Mouse (Mus musculus) heart, postnatal 36 days (tissue): ENCODE measurements around the gene 4930518I15Rik. TPM values are rescaled to one million over a fixed set of nuclear protein-coding genes. Genes with fewer than 3 reads are reported as not detected.
"Not testable (repeated sequence)": the region's sequence is repeated elsewhere in the genome, so short reads cannot be mapped to it uniquely, and the experiment has no call there.

ENCODE experiments used
- DNase-seq, 2 experiments: peaks; one replicate each; pipeline ENCODE4 v3.0.0; 2021 to 2022
- intact Hi-C: fragments of 180-260 bp; cut with DNase I; formaldehyde crosslinking; loops from one replicate; pipeline ENCODE4 v1.15.1; 2025
- total RNA-seq, 2 experiments: library from RNA; stranded (reverse); gene quantifications; 2 replicates each; pipeline ENCODE4 v1.2.3; 2021

Gene 4930518I15Rik
- total RNA-seq, 2 experiments from 2014 or later = 0.65 to 1.1 TPM

- intact Hi-C loops = no loop called here
- no peak for DNase-seq
Measured at GRCm38 (mm10) chr2:156848526-156849182, 9.1 kb downstream of the 4930518I15Rik start.

- intact Hi-C loops = no loop called here
- no peak for DNase-seq
Measured at GRCm38 (mm10) chr2:156847653-156848052, 10.1 kb downstream of the 4930518I15Rik start.

- intact Hi-C loops = no loop called here
- no peak for DNase-seq
Measured at GRCm38 (mm10) chr2:156844715-156845114, 13.0 kb downstream of the 4930518I15Rik start.

- no peak for DNase-seq
- intact Hi-C loops = no loop called here
Measured at GRCm38 (mm10) chr2:156843331-156843730, 14.4 kb downstream of the 4930518I15Rik start.

- intact Hi-C loops = no loop called here
- no peak for DNase-seq
Measured at GRCm38 (mm10) chr2:156842711-156843110, 15.0 kb downstream of the 4930518I15Rik start.

GRCm38 (mm10) chr2:156841841-156842706 lies 15.7 kb downstream of the 4930518I15Rik start:
- intact Hi-C loops = no loop called here
- peak; percentile 33 to 37 for DNase-seq

GRCm38 (mm10) chr2:156841028-156841840 lies 16.5 kb downstream of the 4930518I15Rik start:
- intact Hi-C loops = no loop called here
- peak in 1 of 2 experiments; percentile 43 for DNase-seq

GRCm38 (mm10) chr2:156840301-156841027 lies 17.3 kb downstream of the 4930518I15Rik start:
- DNase-seq = peak; percentile 23 to 41
- intact Hi-C loops = no loop called here

- intact Hi-C loops = no loop called here
Measured at GRCm38 (mm10) chr2:156839319-156840191, 18.2 kb downstream of the 4930518I15Rik start, which contains the start of gene Tgif2. TSS of gene Tgif2 (plus strand) at chr2:156840007.

GRCm38 (mm10) chr2:156838839-156839238 lies 18.9 kb downstream of the 4930518I15Rik start:
- intact Hi-C loops = no loop called here
- DNase-seq = no peak

More at GRCm38 (mm10) chr2:156839319-156840191, 18.2 kb downstream of the 4930518I15Rik start, which contains the start of gene Tgif2:
- peak; percentile 41 to 53 for DNase-seq

- intact Hi-C loops = no loop called here
- DNase-seq = no peak
Measured at GRCm38 (mm10) chr2:156834336-156834735, 23.4 kb downstream of the 4930518I15Rik start.

- DNase-seq, intact Hi-C loops: not testable (repeated sequence)
Measured at GRCm38 (mm10) chr2:156825128-156825527, 32.6 kb downstream of the 4930518I15Rik start.

- DNase-seq = no peak
- intact Hi-C loops = no loop called here
Measured at GRCm38 (mm10) chr2:156816116-156816515, 41.6 kb downstream of the 4930518I15Rik start.

GRCm38 (mm10) chr2:156815412-156815811 lies 42.3 kb downstream of the 4930518I15Rik start:
- no peak for DNase-seq
- intact Hi-C loops = no loop called here

GRCm38 (mm10) chr2:156814893-156815292 lies 42.9 kb downstream of the 4930518I15Rik start:
- intact Hi-C loops = loop anchor here (5.0 kb wide), 1 partner anchor 277 kb away; no protein-coding TSS in a partner anchor
- DNase-seq = no peak

GRCm38 (mm10) chr2:156814344-156814801 lies 43.4 kb downstream of the 4930518I15Rik start:
- intact Hi-C loops = loop anchor here (5.0 kb wide), 1 partner anchor 278 kb away; no protein-coding TSS in a partner anchor
- DNase-seq = no peak

GRCm38 (mm10) chr2:156811556-156811955 lies 46.2 kb downstream of the 4930518I15Rik start:
- intact Hi-C loops = loop anchor here (5.0 kb wide), 1 partner anchor 281 kb away; no protein-coding TSS in a partner anchor
- no peak for DNase-seq

GRCm38 (mm10) chr2:156810716-156811115 lies 47.0 kb downstream of the 4930518I15Rik start:
- DNase-seq = no peak
- intact Hi-C loops = loop anchor here (5.0 kb wide), 1 partner anchor 282 kb away; no protein-coding TSS in a partner anchor
